Mouse (Mus musculus): ENCODE measurements around the gene Tmem8.

Gene Tmem8

DNA sequence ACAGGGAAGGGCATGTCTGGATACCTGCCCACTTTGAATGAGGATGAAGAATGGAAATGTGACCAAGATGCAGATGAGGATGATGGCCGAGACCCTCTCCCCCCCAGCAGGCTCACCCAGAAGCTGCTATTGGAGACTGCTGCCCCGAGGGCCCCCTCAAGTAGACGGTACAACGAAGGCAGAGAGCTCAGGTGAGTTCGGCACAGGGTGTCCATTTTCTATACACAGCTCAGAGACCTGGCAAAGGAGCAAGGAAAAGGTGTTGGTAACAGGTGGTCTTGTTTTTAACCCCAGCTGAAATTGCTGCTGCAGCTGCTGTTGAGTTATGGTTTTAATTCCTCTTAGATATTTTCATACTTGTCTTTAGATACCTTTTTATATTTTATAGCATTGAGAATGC is 30.3 kb downstream of the Tmem8 start:
- DNase-seq: no peak

DNA sequence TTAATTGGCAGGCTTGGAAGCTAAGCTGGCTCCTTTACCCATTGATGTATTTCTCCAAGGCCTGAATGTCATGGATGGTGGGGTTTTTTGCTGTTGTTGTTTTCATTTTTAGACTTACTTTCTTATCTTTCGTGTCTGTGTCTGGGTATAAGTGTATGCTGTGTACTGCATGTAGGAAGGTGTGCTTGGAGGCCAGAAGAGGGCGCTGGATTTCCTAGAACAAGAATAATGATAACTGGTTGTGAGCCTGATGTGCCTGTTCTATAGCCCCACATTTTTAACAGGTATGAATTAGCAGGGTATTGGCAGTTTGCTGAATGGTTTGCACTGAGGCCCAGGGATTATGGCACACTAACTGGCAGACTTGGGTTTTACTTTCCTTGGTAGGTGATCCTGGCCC is 36.0 kb downstream of the Tmem8 start:
- no peak for DNase-seq

DNA sequence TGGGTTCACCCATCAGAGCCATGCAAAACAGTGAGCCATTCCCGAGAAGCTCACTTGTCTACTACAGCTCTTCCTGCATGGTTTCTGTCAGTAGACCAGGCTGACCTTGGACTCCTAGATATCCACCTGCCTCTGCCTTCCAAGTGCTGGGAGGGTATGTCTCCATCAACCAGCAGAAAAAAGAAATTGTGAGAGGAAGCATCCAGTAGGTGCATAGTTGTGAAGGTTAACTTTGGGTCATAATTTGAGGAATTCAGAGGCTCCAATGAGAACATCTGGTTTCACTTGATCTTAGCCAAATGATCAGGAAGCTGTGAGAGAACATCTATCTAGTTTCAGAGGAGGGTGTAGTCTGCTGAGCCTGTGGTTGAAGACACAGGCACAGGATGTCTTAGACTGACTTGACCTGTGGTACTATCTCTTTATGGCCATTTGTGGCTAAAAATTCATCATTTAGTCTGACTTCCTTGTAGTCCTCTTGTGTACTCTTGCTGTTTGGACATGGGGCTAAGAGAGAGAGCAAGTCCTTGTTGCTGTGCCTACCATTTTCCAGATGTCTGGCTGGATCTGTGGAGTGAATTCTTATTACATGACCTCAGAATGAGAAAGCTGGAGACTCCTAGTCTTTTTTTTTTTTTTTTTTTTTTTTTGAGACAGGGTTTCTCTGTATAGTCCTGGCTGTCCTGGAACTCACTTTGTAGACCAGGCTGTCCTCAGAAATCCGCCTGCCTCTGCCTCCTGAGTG is 39.0 kb downstream of the Tmem8 start:
- DNase-seq: no peak

DNA sequence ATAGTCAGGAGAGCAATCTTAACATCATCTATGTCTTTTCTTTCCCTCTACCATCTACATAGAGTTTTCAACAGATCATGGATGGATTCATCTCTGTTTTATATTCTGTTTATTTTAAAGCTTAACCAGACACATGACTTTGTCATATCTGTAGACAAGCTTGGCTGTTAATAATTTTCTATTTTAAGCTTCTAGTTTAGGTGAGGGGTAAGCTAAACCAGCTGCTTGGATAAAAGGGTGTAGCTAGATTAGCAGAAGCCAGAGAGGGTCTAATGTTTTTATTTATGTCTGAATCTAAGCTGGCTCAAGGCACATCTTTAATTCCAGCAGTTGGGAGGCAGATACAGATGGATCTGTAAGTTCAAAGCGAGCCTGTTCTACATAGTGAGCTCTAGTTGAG is 49.6 kb downstream of the Tmem8 start:
- DNase-seq: no peak

DNA sequence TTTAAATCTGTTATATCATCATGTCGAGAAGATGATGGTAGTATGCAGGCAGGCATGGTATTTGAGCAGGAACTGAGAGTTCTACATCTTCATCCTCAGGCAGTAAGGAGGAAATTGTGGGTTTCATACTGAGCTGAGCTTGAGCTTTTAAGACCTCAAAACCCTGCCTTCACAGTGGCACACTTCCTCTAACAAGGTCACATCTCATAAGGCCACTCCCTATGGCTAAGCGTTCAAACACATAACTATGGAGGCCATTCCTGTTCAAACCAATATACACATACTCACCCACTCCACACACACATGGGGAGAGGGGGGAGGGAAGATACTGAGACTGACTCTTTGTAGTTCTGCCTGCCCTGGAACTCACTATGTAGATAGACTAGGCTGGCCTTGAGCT is 54.9 kb downstream of the Tmem8 start:
- DNase-seq: no peak
